Mouse (Mus musculus) limb, embryonic 11.5 days (tissue): ENCODE measurements around the gene Dnajc28. TPM values are rescaled to one million over a fixed set of nuclear protein-coding genes. Genes with fewer than 3 reads are reported as not detected.

Source experiments
- ATAC-seq: fragments of 200-750 bp; cut with Nextera tagmentation; 2 replicates; pipeline ENCODE4 v1.8.0; 2017; ENCODE audit warnings: low read depth; ENCODE audit not compliant: insufficient number of reproducible peaks, low FRiP score, low TSS enrichment
- DNase-seq: peaks from one replicate; pipeline ENCODE4 v3.0.0-alpha.2; 2015; ENCODE audit warnings: low spot score
- H3K27ac ChIP-seq: fragments of 300-500 bp; sonication (generic); replicated peaks from 2 replicates; pipeline ENCODE4 v1.5.1; 2014; ENCODE audit warnings: low read depth, mild to moderate bottlenecking, low read length
- H3K27me3 ChIP-seq: fragments of 300-500 bp; sonication (generic); 2 replicates; pipeline ENCODE4 v1.6.1; 2014; ENCODE audit warnings: mild to moderate bottlenecking, low read length, mixed read lengths; ENCODE audit not compliant: control insufficient read depth, insufficient read depth
- H3K36me3 ChIP-seq: fragments of 300-500 bp; sonication (generic); 2 replicates; pipeline ENCODE4 v1.6.1; 2014; ENCODE audit warnings: mild to moderate bottlenecking, low read length, moderate library complexity, mixed read lengths; ENCODE audit not compliant: control insufficient read depth, insufficient read depth
- H3K4me1 ChIP-seq: fragments of 300-500 bp; sonication (generic); 2 replicates; pipeline ENCODE4 v1.6.1; 2014; ENCODE audit warnings: low read length, mixed read lengths; ENCODE audit not compliant: control insufficient read depth, insufficient read depth
- H3K4me2 ChIP-seq: fragments of 300-500 bp; sonication (generic); 2 replicates; pipeline ENCODE4 v1.6.1; 2014; ENCODE audit warnings: low read depth, mild to moderate bottlenecking, moderate library complexity; ENCODE audit not compliant: severe bottlenecking
- H3K4me3 ChIP-seq: fragments of 300-500 bp; sonication (generic); 2 replicates; pipeline ENCODE4 v1.5.1; 2014; ENCODE audit warnings: low read depth, low read length
- H3K9ac ChIP-seq: fragments of 300-500 bp; sonication (generic); 2 replicates; pipeline ENCODE4 v1.6.1; 2014; ENCODE audit warnings: mild to moderate bottlenecking, low read length
- H3K9me3 ChIP-seq: fragments of 300-500 bp; sonication (generic); 2 replicates; pipeline ENCODE4 v1.6.1; 2016; ENCODE audit warnings: low read length; ENCODE audit not compliant: control insufficient read depth
- WGBS: fragments of 180-500 bp; shearing (Covaris S2); extraction: QIAGEN DNeasy Blood & Tissue Kit; methylation state at CpG from one replicate; pipeline ENCODE4 v1.1.7; 2014; 5-methylcytosine and 5-hydroxymethylcytosine counted together
- polyA plus RNA-seq: library from polyadenylated mRNA; unstranded; fragments of >200 nt; fragmentation: Nextera tagmentation; extraction: Ambion mirVana; gene quantifications from 2 replicates; pipeline ENCODE4 v1.2.1, GENCODE M21; 2014

Gene Dnajc28
- polyA plus RNA-seq, 1 experiment from 2014 or later = 6.4 TPM

DNA sequence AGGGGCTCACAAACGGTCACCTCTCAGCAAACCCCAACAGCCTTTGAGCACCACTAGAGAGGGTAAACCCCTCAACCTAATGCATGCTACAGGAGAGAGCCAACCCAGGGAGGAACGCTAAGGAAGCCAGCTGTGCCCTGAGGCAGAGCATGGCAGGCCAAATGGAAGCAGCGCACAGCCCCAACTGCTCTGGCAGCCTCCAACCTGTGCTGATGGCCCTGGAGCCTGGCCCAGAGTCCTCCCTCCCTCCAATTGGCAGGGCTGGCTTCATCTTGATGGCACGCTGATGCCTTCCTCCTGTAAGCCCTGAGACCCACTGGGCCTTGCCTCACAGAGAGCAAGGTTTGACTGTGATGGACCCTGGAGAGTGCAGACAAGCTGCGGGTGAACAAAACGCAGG lies 23.8 kb downstream of the Dnajc28 start:
- no peak overlapping the region for H3K4me3 ChIP-seq
- 0 out of 2 replicates have a peak, but pooled peaks cover 2% of the 10 kb centered on the region for H3K4me1 ChIP-seq
- no peak for DNase-seq
- H3K27ac ChIP-seq = no peak overlapping the region
- 80% methylated on average over 6 of the region's 6 CpGs for WGBS
- H3K4me2 ChIP-seq = no peak overlapping the region
- H3K9ac ChIP-seq = 0 out of 2 replicates have a peak overlapping the region, but pooled peaks have one; percentile 12
- ATAC-seq = no peak
- no peaks in the 10 kb centered on the region for H3K9me3 ChIP-seq
- no peaks in the 10 kb centered on the region; the same call in 1 of the 2 replicates for H3K36me3 ChIP-seq
- H3K27me3 ChIP-seq = no peaks in the 10 kb centered on the region

DNA sequence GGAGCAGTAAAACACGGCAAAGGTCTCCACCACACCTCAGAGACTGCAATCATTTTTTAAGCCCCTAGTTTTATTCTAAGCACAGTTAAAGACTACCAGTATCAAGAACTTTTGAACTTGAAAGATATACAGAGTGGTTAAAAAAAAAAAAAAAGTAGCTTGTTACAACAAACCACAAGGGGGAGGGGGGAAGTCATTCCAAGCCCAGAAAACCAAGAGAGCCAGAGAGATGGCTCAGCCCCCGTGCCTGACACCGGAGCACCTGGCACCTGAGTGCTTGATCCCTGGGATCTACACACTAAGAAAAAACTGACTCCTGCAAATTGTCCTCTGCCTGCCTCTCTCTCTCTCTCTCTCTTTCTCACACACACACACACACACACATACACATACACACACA lies 25.6 kb downstream of the Dnajc28 start:
- WGBS = 73% methylated on average over 3 of the region's 3 CpGs
- no peak for DNase-seq

DNA sequence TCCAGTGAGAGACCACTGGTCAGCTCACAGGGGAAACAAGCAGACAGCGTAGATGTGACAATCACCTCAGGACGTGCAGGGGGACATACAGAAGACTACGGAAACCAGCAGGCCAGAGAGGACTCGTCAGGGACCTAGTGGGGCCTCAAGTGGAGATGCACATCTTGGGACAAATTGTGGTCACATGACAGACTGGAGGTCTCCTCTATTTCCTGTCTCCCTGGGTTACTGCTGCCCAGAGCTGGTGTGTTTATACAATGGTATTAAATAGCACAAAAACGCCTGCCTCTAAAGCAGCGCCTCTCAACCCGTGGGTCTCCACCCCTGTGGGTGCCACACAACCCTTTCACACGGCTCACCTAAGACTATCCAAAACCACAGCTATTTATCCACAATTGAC lies 26.7 kb downstream of the Dnajc28 start:
- no peak for ATAC-seq
- Histone ChIP-seq H3K9me3 (no peaks in the 10 kb centered on the region), H3K4me3 (no peak overlapping the region), H3K9ac (no peak overlapping the region), H3K27me3 (no peaks in the 10 kb centered on the region), H3K4me1 (0 out of 2 replicates have a peak, but pooled peaks cover 2% of the 10 kb centered on the region), H3K27ac (no peak overlapping the region), H3K4me2 (no peak overlapping the region), H3K36me3 (no peaks in the 10 kb centered on the region; the same call in 1 of the 2 replicates)
- no peak for DNase-seq
- WGBS = 70% methylated on average over 8 of the region's 8 CpGs

More for the DNA sequence above, 25.6 kb downstream of the Dnajc28 start:
- Histone ChIP-seq H3K9me3 (no peaks in the 10 kb centered on the region), H3K27ac (no peak overlapping the region), H3K4me2 (no peak overlapping the region), H3K4me3 (no peak overlapping the region), H3K9ac (no peak overlapping the region), H3K27me3 (no peaks in the 10 kb centered on the region), H3K36me3 (no peaks in the 10 kb centered on the region; the same call in 1 of the 2 replicates), H3K4me1 (0 out of 2 replicates have a peak, but pooled peaks cover 2% of the 10 kb centered on the region)
- ATAC-seq = no peak

DNA sequence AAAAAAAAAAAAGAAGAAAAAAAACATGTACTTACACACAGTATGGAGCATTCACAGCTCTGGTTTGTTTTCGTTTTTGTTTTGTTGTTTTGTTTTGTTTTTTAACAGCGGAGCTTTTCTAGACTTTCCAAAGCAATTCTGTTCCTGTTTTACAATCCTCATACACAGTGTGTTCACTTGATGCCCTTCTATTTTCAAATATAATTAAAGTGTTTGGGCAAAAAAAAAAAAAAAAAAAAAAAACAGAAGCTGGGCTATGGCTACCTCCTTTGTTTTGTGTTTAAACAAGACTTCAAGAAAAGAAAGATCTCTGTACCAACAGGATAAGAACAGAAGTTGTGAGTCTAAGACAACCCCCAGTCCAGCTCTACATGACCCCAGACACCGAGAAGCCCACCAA lies 30.1 kb downstream of the Dnajc28 start:
- H3K4me2 ChIP-seq = no peak overlapping the region
- no peaks in the 10 kb centered on the region for H3K9me3 ChIP-seq
- H3K27ac ChIP-seq = no peak overlapping the region
- H3K36me3 ChIP-seq = no peaks in the 10 kb centered on the region; the same call in 1 of the 2 replicates
- no peaks in the 10 kb centered on the region for H3K4me1 ChIP-seq
- DNase-seq (no peak), ATAC-seq (no peak)
- WGBS = 85% methylated on average over 3 of the region's 3 CpGs
- H3K4me3 ChIP-seq = no peak overlapping the region
- H3K27me3 ChIP-seq = no peaks in the 10 kb centered on the region
- H3K9ac ChIP-seq = no peak overlapping the region

DNA sequence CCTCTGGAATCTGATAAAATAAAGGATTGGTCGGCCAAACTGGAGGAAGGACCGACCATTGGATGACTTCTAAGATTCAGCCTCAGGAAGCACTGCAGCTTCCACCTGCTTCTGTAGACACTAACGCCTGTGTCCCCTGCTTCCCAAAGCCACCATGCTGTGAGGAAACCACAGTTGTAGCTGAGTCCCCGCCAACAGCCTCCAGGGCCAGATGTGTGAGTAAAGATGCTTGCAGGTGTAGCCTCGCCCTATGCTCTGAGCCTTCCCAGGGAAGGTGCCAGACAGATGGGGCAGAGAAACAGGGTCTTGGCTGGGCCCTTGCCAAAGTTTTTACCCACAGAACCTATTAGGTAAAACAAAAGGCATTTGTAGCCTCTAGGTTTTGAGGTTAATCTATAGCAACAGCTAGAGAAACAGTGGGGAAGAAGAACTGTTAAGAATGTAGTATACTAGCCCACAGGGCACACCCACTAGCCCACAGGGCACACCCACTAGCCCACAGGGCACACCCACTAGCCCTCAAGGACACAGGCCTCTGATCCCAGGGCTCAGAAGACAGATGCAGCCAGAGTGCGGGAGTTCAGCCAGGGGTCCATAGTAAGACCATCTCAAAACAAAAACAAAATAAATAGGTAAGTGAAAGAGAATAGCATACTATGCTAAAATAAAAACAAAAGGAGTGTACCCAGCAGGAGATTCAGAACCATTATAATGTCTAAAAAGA lies 30.9 kb downstream of the Dnajc28 start:
- Histone ChIP-seq H3K27me3 (no peaks in the 10 kb centered on the region), H3K9ac (no peak overlapping the region), H3K4me2 (no peak overlapping the region), H3K4me1 (no peaks in the 10 kb centered on the region), H3K27ac (no peak overlapping the region), H3K9me3 (no peaks in the 10 kb centered on the region), H3K4me3 (no peak overlapping the region), H3K36me3 (no peaks in the 10 kb centered on the region; the same call in 1 of the 2 replicates)
- ATAC-seq = no peak
- no peak for DNase-seq
- 62% methylated on average over 6 of the region's 6 CpGs for WGBS

DNA sequence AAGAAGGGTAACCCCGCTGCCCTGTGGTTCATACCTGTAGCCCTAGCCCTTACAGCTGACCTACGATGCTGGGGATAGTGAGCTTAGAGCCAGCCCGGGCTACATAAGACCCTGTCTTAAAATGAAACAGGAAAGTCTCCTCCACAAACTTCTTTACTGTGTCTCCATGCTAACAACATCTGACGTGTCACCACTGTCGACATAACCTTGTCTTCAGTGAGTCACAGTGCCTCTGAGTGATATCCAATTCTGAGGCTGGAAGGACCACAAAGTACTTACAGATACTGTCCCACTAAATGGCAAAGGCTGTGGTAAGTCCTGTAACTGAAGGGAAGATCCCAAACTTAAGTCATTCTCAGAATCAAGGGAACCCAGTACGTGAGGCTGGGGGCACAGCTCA lies 32.6 kb downstream of the Dnajc28 start:
- no peaks in the 10 kb centered on the region for H3K4me1 ChIP-seq
- WGBS = 92% methylated on average over 6 of the region's 6 CpGs

DNA sequence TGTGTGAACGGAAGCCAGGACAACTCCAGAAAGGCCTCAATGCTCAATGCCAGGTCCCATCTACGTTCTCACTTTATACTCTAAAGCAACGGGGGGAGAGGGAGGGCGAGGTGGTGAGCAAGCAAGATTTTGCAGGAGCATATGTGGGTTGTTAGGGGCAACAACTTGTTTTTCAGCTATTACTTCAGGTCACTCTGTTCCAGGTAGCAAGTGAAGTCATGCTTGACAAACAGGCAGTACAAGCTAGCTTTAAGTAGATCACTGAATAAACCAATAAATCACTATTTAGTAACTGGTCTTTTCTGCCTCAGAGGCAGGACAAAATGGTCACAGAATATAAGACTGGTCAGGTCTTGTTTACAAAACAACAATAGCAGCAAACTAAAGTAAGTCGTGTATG lies 33.2 kb downstream of the Dnajc28 start:
- Histone ChIP-seq H3K4me3 (no peak overlapping the region), H3K36me3 (no peaks in the 10 kb centered on the region), H3K4me2 (no peak overlapping the region), H3K27ac (no peak overlapping the region), H3K9me3 (no peaks in the 10 kb centered on the region), H3K27me3 (no peaks in the 10 kb centered on the region), H3K9ac (no peak overlapping the region), H3K4me1 (no peaks in the 10 kb centered on the region)
- ATAC-seq = no peak
- DNase-seq = no peak
- WGBS = 90% methylated on average over 5 of the region's 5 CpGs

More for the DNA sequence above, 32.6 kb downstream of the Dnajc28 start:
- DNase-seq (no peak), ATAC-seq (no peak)
- Histone ChIP-seq H3K9ac (no peak overlapping the region), H3K27ac (no peak overlapping the region), H3K9me3 (no peaks in the 10 kb centered on the region), H3K36me3 (no peaks in the 10 kb centered on the region), H3K27me3 (no peaks in the 10 kb centered on the region), H3K4me2 (no peak overlapping the region), H3K4me3 (no peak overlapping the region)

DNA sequence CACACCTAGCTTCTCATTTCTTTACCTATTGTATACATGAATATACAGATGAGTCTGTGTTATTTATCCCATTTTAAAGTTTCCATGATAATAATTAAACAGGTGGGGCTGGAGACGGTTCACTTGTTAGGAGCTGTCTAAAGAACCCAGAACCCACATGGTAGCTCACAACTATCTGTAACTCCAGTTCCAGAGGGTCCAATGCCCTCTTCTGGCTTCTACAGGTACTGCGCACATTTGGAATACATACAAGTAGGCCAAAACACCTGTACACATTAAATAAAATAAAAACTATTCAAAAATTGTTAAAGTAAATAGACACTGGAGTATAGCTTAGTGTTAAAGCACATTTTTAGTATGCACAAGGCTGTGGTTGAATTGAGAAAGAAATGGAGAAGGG lies 36.5 kb downstream of the Dnajc28 start:
- peak; percentile 64 for DNase-seq
- 77% methylated on average over 2 of the region's 2 CpGs for WGBS
- no peak for ATAC-seq

More for the DNA sequence above, 36.5 kb downstream of the Dnajc28 start:
- no peaks in the 10 kb centered on the region for H3K36me3 ChIP-seq
- H3K9ac ChIP-seq = no peak overlapping the region
- no peak overlapping the region for H3K4me3 ChIP-seq
- no peaks in the 10 kb centered on the region for H3K9me3 ChIP-seq
- no peaks in the 10 kb centered on the region for H3K27me3 ChIP-seq
- H3K27ac ChIP-seq = no peak overlapping the region
- no peak overlapping the region for H3K4me2 ChIP-seq
- no peaks in the 10 kb centered on the region for H3K4me1 ChIP-seq
